Mouse (Mus musculus) neural tube, embryonic 11.5 days (tissue): ENCODE measurements at regions not wholly inside any gene's neighbourhood (a gene's known extent, or its start where the extent isn't known, plus 50 kb on each side); places are given as distances from the start of the nearest gene placed in this dataset.

Experiments
- ATAC-seq: fragments of 200-750 bp; cut with Nextera tagmentation; 2 replicates; pipeline ENCODE4 v1.8.0; 2017; ENCODE audit warnings: moderate number of reproducible peaks, mild to moderate bottlenecking, moderate TSS enrichment, moderate library complexity; ENCODE audit not compliant: insufficient read depth, low FRiP score, low TSS enrichment
- DNase-seq: peaks from one replicate; pipeline ENCODE4 v3.0.0-alpha.2; 2015; ENCODE audit warnings: low spot score
- H3K27ac ChIP-seq: fragments of 300-500 bp; sonication (generic); 2 replicates; pipeline ENCODE4 v1.5.1; 2014; ENCODE audit warnings: low read depth, mild to moderate bottlenecking, low read length
- H3K27me3 ChIP-seq: fragments of 300-500 bp; sonication (generic); 2 replicates; pipeline ENCODE4 v1.6.1; 2014; ENCODE audit warnings: mild to moderate bottlenecking, low read length, mixed read lengths; ENCODE audit not compliant: control insufficient read depth, insufficient read depth
- H3K36me3 ChIP-seq: fragments of 300-500 bp; sonication (generic); 2 replicates; pipeline ENCODE4 v1.6.1; 2014; ENCODE audit warnings: mild to moderate bottlenecking, low read length, moderate library complexity, mixed read lengths; ENCODE audit not compliant: control insufficient read depth, insufficient read depth
- H3K4me1 ChIP-seq: fragments of 300-500 bp; sonication (generic); 2 replicates; pipeline ENCODE4 v1.6.1; 2014; ENCODE audit warnings: low read length, mixed read lengths; ENCODE audit not compliant: control insufficient read depth, insufficient read depth
- H3K4me2 ChIP-seq: fragments of 300-500 bp; sonication (generic); 2 replicates; pipeline ENCODE4 v1.6.1; 2014; ENCODE audit warnings: low read depth, mild to moderate bottlenecking, moderate library complexity
- H3K4me3 ChIP-seq: fragments of 300-500 bp; sonication (generic); 2 replicates; pipeline ENCODE4 v1.5.1; 2014; ENCODE audit warnings: low read depth, low read length
- H3K9ac ChIP-seq: fragments of 300-500 bp; sonication (generic); 2 replicates; pipeline ENCODE4 v1.6.1; 2014; ENCODE audit warnings: mild to moderate bottlenecking, low read length
- H3K9me3 ChIP-seq: fragments of 300-500 bp; sonication (generic); 2 replicates; pipeline ENCODE4 v1.6.1; 2016; ENCODE audit warnings: low read length; ENCODE audit not compliant: control insufficient read depth
- WGBS: fragments of 180-500 bp; shearing (Covaris S2); extraction: QIAGEN DNeasy Blood & Tissue Kit; methylation state at CpG from one replicate; pipeline ENCODE4 v1.1.7; 2014; 5-methylcytosine and 5-hydroxymethylcytosine counted together

- 47% methylated on average over 5 of the region's 5 CpGs for WGBS
- Histone ChIP-seq H3K4me2 (no peak overlapping the region), H3K27ac (no peak overlapping the region), H3K4me1 (no peaks in the 10 kb centered on the region), H3K36me3 (no peaks in the 10 kb centered on the region), H3K27me3 (no peaks in the 10 kb centered on the region), H3K9ac (no peak overlapping the region), H3K4me3 (no peak overlapping the region), H3K9me3 (no peaks in the 10 kb centered on the region)
- ATAC-seq (no peak), DNase-seq (no peak)
These were observed 118.8 kb upstream of the Rnd3 start for GRCm38 (mm10) chr2:51267662-51268061.

GRCm38 (mm10) chr2:51262506-51262905 lies 113.6 kb upstream of the Rnd3 start:
- H3K27ac ChIP-seq: no peak overlapping the region
- H3K4me1 ChIP-seq: no peaks in the 10 kb centered on the region
- H3K9ac ChIP-seq: no peak overlapping the region
- no peaks in the 10 kb centered on the region for H3K9me3 ChIP-seq
- H3K36me3 ChIP-seq: no peaks in the 10 kb centered on the region
- H3K4me3 ChIP-seq: no peak overlapping the region
- no peak for ATAC-seq
- WGBS: 77% methylated on average over 1 of the region's 1 CpGs
- H3K27me3 ChIP-seq: no peaks in the 10 kb centered on the region
- DNase-seq: no peak
- no peak overlapping the region for H3K4me2 ChIP-seq

GRCm38 (mm10) chr2:51250798-51251197 lies 101.9 kb upstream of the Rnd3 start:
- no peak for DNase-seq
- Histone ChIP-seq H3K9me3 (no peaks in the 10 kb centered on the region), H3K4me3 (no peak overlapping the region), H3K27me3 (no peaks in the 10 kb centered on the region), H3K4me1 (peaks cover 3% of the 10 kb centered on the region; the same call in 1 of the 2 replicates), H3K27ac (no peak overlapping the region), H3K4me2 (no peak overlapping the region), H3K9ac (no peak overlapping the region), H3K36me3 (no peaks in the 10 kb centered on the region)
- no peak for ATAC-seq
- WGBS: 67% methylated on average over 6 of the region's 6 CpGs

- DNase-seq: no peak
- no peaks in the 10 kb centered on the region for H3K27me3 ChIP-seq
- H3K9ac ChIP-seq: no peak overlapping the region
- H3K27ac ChIP-seq: no peak overlapping the region
- no peaks in the 10 kb centered on the region for H3K9me3 ChIP-seq
- H3K36me3 ChIP-seq: no peaks in the 10 kb centered on the region
- no peak for ATAC-seq
- no peaks in the 10 kb centered on the region for H3K4me1 ChIP-seq
- no peak overlapping the region for H3K4me3 ChIP-seq
- 81% methylated on average over 5 of the region's 5 CpGs for WGBS
- no peak overlapping the region for H3K4me2 ChIP-seq
These were observed 92.7 kb upstream of the Rnd3 start for GRCm38 (mm10) chr2:51241573-51241972.

GRCm38 (mm10) chr2:51240000-51240399 lies 91.1 kb upstream of the Rnd3 start:
- H3K4me2 ChIP-seq: no peak overlapping the region
- WGBS: 94% methylated on average over 1 of the region's 1 CpGs
- no peaks in the 10 kb centered on the region for H3K4me1 ChIP-seq
- H3K27ac ChIP-seq: no peak overlapping the region
- no peak for DNase-seq
- ATAC-seq: no peak
- H3K4me3 ChIP-seq: no peak overlapping the region
- H3K9ac ChIP-seq: no peak overlapping the region
- H3K9me3 ChIP-seq: no peaks in the 10 kb centered on the region
- H3K27me3 ChIP-seq: no peaks in the 10 kb centered on the region
- H3K36me3 ChIP-seq: no peaks in the 10 kb centered on the region

GRCm38 (mm10) chr2:51238992-51239391 lies 90.1 kb upstream of the Rnd3 start:
- Histone ChIP-seq H3K36me3 (no peaks in the 10 kb centered on the region), H3K9me3 (no peaks in the 10 kb centered on the region), H3K9ac (no peak overlapping the region), H3K4me3 (no peak overlapping the region), H3K27ac (no peak overlapping the region), H3K4me1 (no peaks in the 10 kb centered on the region), H3K4me2 (no peak overlapping the region), H3K27me3 (no peaks in the 10 kb centered on the region)
- ATAC-seq (no peak), DNase-seq (no peak)
- WGBS: 50% methylated on average over 4 of the region's 4 CpGs

- DNase-seq (peak; percentile 63), ATAC-seq (no peak; the same call in 1 of the 2 replicates)
- Histone ChIP-seq H3K36me3 (no peaks in the 10 kb centered on the region), H3K4me3 (no peak overlapping the region), H3K27ac (no peak overlapping the region), H3K4me1 (no peaks in the 10 kb centered on the region), H3K27me3 (no peaks in the 10 kb centered on the region), H3K9me3 (no peaks in the 10 kb centered on the region), H3K4me2 (no peak overlapping the region), H3K9ac (no peak overlapping the region)
- WGBS: 14% methylated on average over 16 of the region's 16 CpGs
These were observed 89.4 kb upstream of the Rnd3 start for GRCm38 (mm10) chr2:51238131-51238931.

- no peaks in the 10 kb centered on the region for H3K9me3 ChIP-seq
- WGBS: 87% methylated on average over 10 of the region's 10 CpGs
- no peak for DNase-seq
- H3K4me3 ChIP-seq: no peak overlapping the region
- no peaks in the 10 kb centered on the region for H3K4me1 ChIP-seq
- no peak overlapping the region for H3K9ac ChIP-seq
- no peak overlapping the region for H3K27ac ChIP-seq
- no peaks in the 10 kb centered on the region for H3K27me3 ChIP-seq
- ATAC-seq: no peak
- no peaks in the 10 kb centered on the region for H3K36me3 ChIP-seq
- no peak overlapping the region for H3K4me2 ChIP-seq
These were observed 88.5 kb upstream of the Rnd3 start for GRCm38 (mm10) chr2:51237451-51237850.

GRCm38 (mm10) chr2:51236852-51237251 lies 87.9 kb upstream of the Rnd3 start:
- Histone ChIP-seq H3K4me3 (no peak overlapping the region), H3K27me3 (no peaks in the 10 kb centered on the region), H3K36me3 (no peaks in the 10 kb centered on the region), H3K4me2 (no peak overlapping the region), H3K9me3 (no peaks in the 10 kb centered on the region), H3K9ac (no peak overlapping the region), H3K4me1 (no peaks in the 10 kb centered on the region), H3K27ac (no peak overlapping the region)
- no peak for ATAC-seq
- WGBS: 63% methylated on average over 3 of the region's 3 CpGs
- no peak for DNase-seq
